Mouse (Mus musculus) intestine, embryonic 15.5 days (tissue): Measurements from ENCODE around the gene Pes1. TPM values are rescaled to one million over a fixed set of nuclear protein-coding genes. Genes with fewer than 3 reads are reported as not detected.

ENCODE experiments used
- ATAC-seq: fragments of 200-750 bp; cut with Nextera tagmentation; 2 replicates; pipeline ENCODE4 v1.8.0; 2017; ENCODE audit warnings: moderate TSS enrichment, moderate library complexity
- H3K27ac ChIP-seq: fragments of 300-500 bp; sonication (generic); 2 replicates; pipeline ENCODE4 v1.5.1; 2015; ENCODE audit warnings: mild to moderate bottlenecking, inconsistent platforms
- H3K27me3 ChIP-seq: fragments of 300-500 bp; sonication (generic); replicated peaks from 2 replicates; pipeline ENCODE4 v1.6.1; 2015; ENCODE audit warnings: inconsistent platforms
- H3K36me3 ChIP-seq: fragments of 300-500 bp; sonication (generic); 2 replicates; pipeline ENCODE4 v1.6.1; 2015; ENCODE audit warnings: inconsistent platforms
- H3K4me1 ChIP-seq: fragments of 300-500 bp; sonication (generic); replicated peaks from 2 replicates; pipeline ENCODE4 v1.6.1; 2015; ENCODE audit warnings: inconsistent platforms
- H3K4me2 ChIP-seq: fragments of 300-500 bp; sonication (generic); replicated peaks from 2 replicates; pipeline ENCODE4 v1.6.1; 2015; ENCODE audit warnings: mild to moderate bottlenecking, inconsistent platforms
- H3K4me3 ChIP-seq: fragments of 300-500 bp; sonication (generic); replicated peaks from 2 replicates; pipeline ENCODE4 v1.5.1; 2015; ENCODE audit warnings: inconsistent platforms
- H3K9ac ChIP-seq: fragments of 300-500 bp; sonication (generic); 2 replicates; pipeline ENCODE4 v1.6.1; 2015; ENCODE audit warnings: inconsistent platforms
- H3K9me3 ChIP-seq: fragments of 300-500 bp; sonication (generic); 2 replicates; pipeline ENCODE4 v1.6.1; 2016; ENCODE audit warnings: inconsistent platforms
- WGBS: fragments of 180-500 bp; shearing (Covaris S2); methylation state at CpG from one replicate; pipeline ENCODE4 v1.1.7; 2015; 5-methylcytosine and 5-hydroxymethylcytosine counted together
- polyA plus RNA-seq: library from polyadenylated mRNA; unstranded; fragments of >200 nt; fragmentation: Nextera tagmentation; extraction: Ambion mirVana; gene quantifications from 2 replicates; pipeline ENCODE4 v1.2.1, GENCODE M21; 2015

Pes1 gene
- polyA plus RNA-seq, 1 experiment from 2014 or later: 84.1 TPM

GRCm38 (mm10) chr11:3969837-3970236, 6.1 kb downstream of the Pes1 start:
- Histone ChIP-seq H3K27me3 (no peaks in the 10 kb centered on the region), H3K27ac (no peak overlapping the region), H3K36me3 (peaks cover 37% of the 10 kb centered on the region), H3K4me1 (peaks cover 5% of the 10 kb centered on the region), H3K9me3 (no peaks in the 10 kb centered on the region), H3K4me2 (no peak overlapping the region), H3K9ac (no peak overlapping the region), H3K4me3 (no peak overlapping the region)
- ATAC-seq: no peak
- WGBS: 76% methylated on average over 3 of the region's 3 CpGs

- no peak for ATAC-seq
- no peaks in the 10 kb centered on the region for H3K27me3 ChIP-seq
- WGBS: 92% methylated on average over 7 of the region's 7 CpGs
- H3K36me3 ChIP-seq: peaks cover 42% of the 10 kb centered on the region
- H3K4me1 ChIP-seq: peaks cover 2% of the 10 kb centered on the region; the same call in 1 of the 2 replicates
- H3K4me3 ChIP-seq: no peak overlapping the region
- no peak overlapping the region for H3K27ac ChIP-seq
- no peak overlapping the region for H3K4me2 ChIP-seq
- H3K9me3 ChIP-seq: no peaks in the 10 kb centered on the region
- H3K9ac ChIP-seq: no peak overlapping the region
Observed at GRCm38 (mm10) chr11:3970361-3970760, 6.6 kb downstream of the Pes1 start.

- WGBS: 96% methylated on average over 7 of the region's 7 CpGs
- H3K9ac ChIP-seq: no peak overlapping the region
- no peaks in the 10 kb centered on the region for H3K27me3 ChIP-seq
- no peaks in the 10 kb centered on the region for H3K4me1 ChIP-seq
- no peak overlapping the region for H3K4me3 ChIP-seq
- peaks cover 66% of the 10 kb centered on the region for H3K36me3 ChIP-seq
- no peak overlapping the region for H3K4me2 ChIP-seq
- H3K27ac ChIP-seq: no peak overlapping the region
- no peak for ATAC-seq
- H3K9me3 ChIP-seq: no peaks in the 10 kb centered on the region
Observed at GRCm38 (mm10) chr11:3973081-3973480, 9.3 kb downstream of the Pes1 start.

- Histone ChIP-seq H3K9ac (no peak overlapping the region), H3K4me1 (no peaks in the 10 kb centered on the region), H3K27ac (no peak overlapping the region), H3K4me3 (no peak overlapping the region), H3K9me3 (no peaks in the 10 kb centered on the region), H3K4me2 (no peak overlapping the region), H3K36me3 (peaks cover 70% of the 10 kb centered on the region), H3K27me3 (no peaks in the 10 kb centered on the region)
- 77% methylated on average over 3 of the region's 3 CpGs for WGBS
- ATAC-seq: no peak
Observed at GRCm38 (mm10) chr11:3974311-3974710, 10.5 kb downstream of the Pes1 start.

GRCm38 (mm10) chr11:3976678-3977077, 12.9 kb downstream of the Pes1 start, which contains the start of gene 4930556J24Rik:
Gene 4930556J24Rik, minus strand, starts transcription at chr11:3976778.
- Histone ChIP-seq H3K4me1 (no peaks in the 10 kb centered on the region), H3K27me3 (no peaks in the 10 kb centered on the region), H3K27ac (no peak within 1 kb of the TSS), H3K9ac (no peak within 1 kb of the TSS), H3K36me3 (peaks cover 62% of the 10 kb centered on the region), H3K4me2 (no peak within 1 kb of the TSS), H3K4me3 (no peak within 1 kb of the TSS), H3K9me3 (no peaks in the 10 kb centered on the region)
- no peak for ATAC-seq
- 91% methylated on average over 6 of the region's 6 CpGs for WGBS

GRCm38 (mm10) chr11:3978421-3978820, 14.6 kb downstream of the Pes1 start:
- Histone ChIP-seq H3K4me2 (no peak overlapping the region), H3K4me3 (no peak overlapping the region), H3K9me3 (no peaks in the 10 kb centered on the region), H3K36me3 (peaks cover 57% of the 10 kb centered on the region), H3K27me3 (peaks cover 4% of the 10 kb centered on the region), H3K4me1 (no peaks in the 10 kb centered on the region; the same call in 1 of the 2 replicates), H3K27ac (no peak overlapping the region), H3K9ac (no peak overlapping the region)
- ATAC-seq: no peak
- 91% methylated on average over 5 of the region's 5 CpGs for WGBS

GRCm38 (mm10) chr11:3981536-3981935, 17.8 kb downstream of the Pes1 start:
- 61% methylated on average over 6 of the region's 6 CpGs for WGBS
- no peak overlapping the region for H3K4me2 ChIP-seq

GRCm38 (mm10) chr11:3982275-3983209, 18.8 kb downstream of the Pes1 start:
- H3K4me2 ChIP-seq: peak overlapping the region; percentile 66
- 0 out of 2 replicates have a peak overlapping the region, but pooled peaks have one; percentile 20 for H3K9ac ChIP-seq
- peaks cover 20% of the 10 kb centered on the region for H3K36me3 ChIP-seq
- no peaks in the 10 kb centered on the region; the same call in 1 of the 2 replicates for H3K4me1 ChIP-seq
- peak overlapping the region; percentile 87 for H3K27ac ChIP-seq
- WGBS: 54% methylated on average over 7 of the region's 7 CpGs
- H3K9me3 ChIP-seq: no peaks in the 10 kb centered on the region
- H3K27me3 ChIP-seq: peaks cover 13% of the 10 kb centered on the region
- peak; percentile 79 for ATAC-seq
- peak overlapping the region; percentile 49 for H3K4me3 ChIP-seq

More at GRCm38 (mm10) chr11:3981536-3981935, 17.8 kb downstream of the Pes1 start:
- no peaks in the 10 kb centered on the region; the same call in 1 of the 2 replicates for H3K4me1 ChIP-seq
- peak overlapping the region; percentile 68; the same call in 1 of the 2 replicates for H3K27ac ChIP-seq
- H3K36me3 ChIP-seq: peaks cover 29% of the 10 kb centered on the region
- H3K4me3 ChIP-seq: no peak overlapping the region
- H3K9me3 ChIP-seq: no peaks in the 10 kb centered on the region
- H3K27me3 ChIP-seq: peaks cover 13% of the 10 kb centered on the region
- H3K9ac ChIP-seq: no peak overlapping the region
- no peak for ATAC-seq

- ATAC-seq: peak; percentile 89
- Histone ChIP-seq H3K4me1 (no peaks in the 10 kb centered on the region; the same call in 1 of the 2 replicates), H3K27me3 (peaks cover 13% of the 10 kb centered on the region), H3K9ac (peak within 1 kb of the TSS; percentile 50), H3K4me2 (peak within 1 kb of the TSS; percentile 66), H3K27ac (peak within 1 kb of the TSS; percentile 87), H3K9me3 (no peaks in the 10 kb centered on the region), H3K4me3 (peak within 1 kb of the TSS; percentile 49), H3K36me3 (peaks cover 12% of the 10 kb centered on the region)
- under 1% methylated on average over 35 of the region's 37 CpGs for WGBS
Observed at GRCm38 (mm10) chr11:3983291-3983862, 19.6 kb downstream of the Pes1 start, which contains the start of gene Gal3st1. Gene Gal3st1, plus strand, starts transcription at chr11:3983636.

GRCm38 (mm10) chr11:3983863-3984745, 20.3 kb downstream of the Pes1 start:
- no peaks in the 10 kb centered on the region; the same call in 1 of the 2 replicates for H3K4me1 ChIP-seq
- H3K9ac ChIP-seq: peak overlapping the region; percentile 50
- peak overlapping the region; percentile 85 for H3K27ac ChIP-seq
- 6% methylated on average over 15 of the region's 15 CpGs for WGBS
- peak; percentile 80 for ATAC-seq
- peaks cover 5% of the 10 kb centered on the region for H3K36me3 ChIP-seq
- peak overlapping the region; percentile 66 for H3K4me2 ChIP-seq
- peaks cover 13% of the 10 kb centered on the region for H3K27me3 ChIP-seq
- H3K9me3 ChIP-seq: no peaks in the 10 kb centered on the region
- H3K4me3 ChIP-seq: peak overlapping the region; percentile 49

GRCm38 (mm10) chr11:3989748-3990147, 26.0 kb downstream of the Pes1 start:
- Histone ChIP-seq H3K4me1 (no peaks in the 10 kb centered on the region), H3K27ac (no peak overlapping the region), H3K9ac (no peak overlapping the region), H3K4me2 (no peak overlapping the region), H3K27me3 (no peaks in the 10 kb centered on the region), H3K9me3 (no peaks in the 10 kb centered on the region), H3K4me3 (no peak overlapping the region), H3K36me3 (no peaks in the 10 kb centered on the region)
- no peak for ATAC-seq
- 63% methylated on average over 3 of the region's 3 CpGs for WGBS
